Mouse (Mus musculus): ENCODE results near the gene Scd3. TPM values are rescaled to one million over a fixed set of nuclear protein-coding genes. Genes with fewer than 3 reads are reported as not detected.

The Scd3 gene
- total RNA-seq, 1 experiment from 2014 or later: not detected

DNA sequence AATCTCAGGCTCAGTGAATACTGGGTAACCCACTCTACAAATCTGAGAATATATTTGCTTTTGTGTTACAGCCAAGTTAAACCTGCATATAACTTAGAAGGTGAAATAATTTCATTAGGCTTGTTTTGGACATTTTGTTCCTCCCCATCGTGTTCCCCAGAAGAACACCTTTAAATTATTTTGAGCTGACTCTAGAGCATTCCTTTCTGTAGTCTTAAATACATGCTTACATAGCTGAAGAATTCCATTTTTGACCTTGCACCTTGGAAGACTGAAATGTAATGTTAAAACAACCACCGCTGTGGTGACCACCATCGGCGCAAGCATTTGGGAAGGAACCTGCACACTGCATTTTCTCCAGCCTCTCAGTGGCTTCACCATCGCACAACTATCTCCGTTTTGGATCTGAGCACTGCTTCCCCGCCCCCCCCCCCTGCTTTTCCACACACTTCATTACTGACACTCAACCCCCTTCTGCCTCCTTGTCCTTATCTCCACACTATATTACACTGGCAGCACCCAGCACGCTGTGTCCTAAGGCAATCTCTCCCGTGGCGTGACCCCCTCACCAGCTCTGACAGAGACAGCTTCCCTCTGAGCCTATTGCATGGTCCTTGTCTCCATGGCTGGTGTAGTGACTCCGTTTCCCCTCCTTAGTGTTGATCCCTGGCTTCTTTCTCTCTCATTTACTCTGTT lies 84.5 kb downstream of the Scd3 start:
- ATAC-seq (replicated peaks; ENCODE audit: insufficient number of reproducible peaks, low FRiP score, low TSS enrichment, poor library complexity, severe bottlenecking): no peak

DNA sequence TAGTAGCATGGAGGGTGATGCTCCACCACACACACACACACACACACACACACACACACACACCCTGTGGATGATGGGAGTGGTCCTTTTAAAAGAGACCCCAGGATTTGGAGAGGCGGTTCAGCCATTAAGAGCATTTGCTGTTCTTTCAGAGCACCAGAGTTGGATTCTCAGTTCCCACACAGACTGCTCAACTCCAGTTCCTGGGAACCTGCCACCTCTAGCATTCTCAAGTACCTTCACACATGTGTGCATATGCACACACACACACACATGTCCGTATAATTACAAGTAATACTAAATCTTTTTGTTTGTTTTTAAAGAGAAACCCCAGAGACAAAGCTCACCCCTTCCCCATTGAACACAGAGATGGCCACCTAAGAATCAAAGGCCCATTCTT lies 89.0 kb downstream of the Scd3 start:
- ATAC-seq (replicated peaks; ENCODE audit: insufficient number of reproducible peaks, low FRiP score, low TSS enrichment, poor library complexity, severe bottlenecking): no peak

DNA sequence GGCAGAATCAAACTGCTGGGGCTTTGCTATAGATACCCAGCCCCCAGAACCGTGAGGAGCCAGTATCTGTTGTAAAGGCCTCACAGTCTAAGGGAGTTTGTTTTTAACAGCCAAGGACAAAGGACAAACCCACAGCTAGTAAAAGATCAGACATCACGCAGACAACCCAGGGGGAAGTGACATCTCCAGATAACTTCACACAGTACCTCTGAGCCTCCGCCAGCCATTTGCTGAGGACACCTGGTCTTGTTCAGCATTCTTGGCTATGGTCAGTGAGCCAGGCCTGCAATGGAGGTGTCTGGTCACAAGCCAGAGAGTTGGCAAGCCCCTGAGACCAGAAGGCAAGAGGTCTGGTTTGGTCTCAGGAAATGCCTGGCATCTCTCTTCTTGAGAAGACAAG lies 89.4 kb downstream of the Scd3 start:
- no peak for ATAC-seq (replicated peaks; ENCODE audit: insufficient number of reproducible peaks, low FRiP score, low TSS enrichment, poor library complexity, severe bottlenecking)

DNA sequence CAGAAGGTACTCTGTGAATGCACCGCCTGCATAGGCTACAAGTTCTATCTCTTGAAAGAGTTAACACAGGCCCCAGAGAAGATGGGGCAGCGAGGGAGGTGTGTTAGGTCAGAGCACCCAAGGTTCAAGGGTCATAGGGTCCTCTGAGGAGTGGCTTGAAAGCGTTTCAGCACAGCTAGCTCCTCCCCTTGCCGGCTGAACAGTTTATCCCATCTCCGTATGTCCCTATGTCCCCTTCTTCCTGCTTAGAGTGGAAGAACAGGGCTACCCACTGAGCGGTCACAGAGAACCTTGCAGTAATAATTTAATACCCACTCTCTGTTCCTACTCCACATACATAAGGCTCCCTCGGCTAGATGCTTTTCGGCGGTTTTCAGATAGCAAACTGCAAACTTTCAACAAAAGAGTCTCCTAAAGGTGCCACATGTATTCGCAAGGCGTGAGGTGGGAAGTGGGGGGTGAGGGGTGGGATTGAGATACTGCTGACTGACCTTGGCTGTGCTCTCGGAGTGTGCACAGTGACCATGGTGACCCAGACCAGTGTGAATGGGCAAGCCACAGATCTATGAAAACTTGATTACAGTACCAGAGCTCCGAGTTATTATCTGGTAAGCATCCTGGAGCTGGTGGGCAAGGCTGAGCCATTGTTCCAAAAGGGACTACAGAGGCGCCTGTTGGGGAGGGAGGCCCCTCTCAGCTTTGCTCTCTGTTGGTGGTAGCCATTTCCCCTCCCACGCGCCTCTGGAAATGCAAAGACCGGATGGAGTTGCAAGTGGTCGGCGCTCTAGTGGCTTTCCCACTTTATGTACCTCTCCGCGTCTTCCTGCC lies 90.1 kb downstream of the Scd3 start, which contains the start of gene Scd2:
TSS of gene Scd2 (plus strand) at position 734 of the 828 bp plus-strand sequence.
- ATAC-seq (replicated peaks; ENCODE audit: insufficient number of reproducible peaks, low FRiP score, low TSS enrichment, poor library complexity, severe bottlenecking): no peak

Other genes starting within 250 kb of the Scd3 start
- 1.2 TPM in 1 of 3 replicates, not detected in the others for gene Cpn1, start 216.7 kb upstream of the Scd3 start, total RNA-seq (2017)
- not detected in 3 replicates for gene Cyp2c23, start 174.1 kb upstream of the Scd3 start, total RNA-seq (2017)
- gene Erlin1, start 133.5 kb upstream of the Scd3 start, total RNA-seq (2017): 25.4 to 41.4 TPM (median 25.8 TPM) in 3 replicates
- gene Chuk, start 95.8 kb upstream of the Scd3 start, total RNA-seq (2017): 156 to 180 TPM (median 161 TPM) in 3 replicates
- gene Cwf19l1, start 67.4 kb upstream of the Scd3 start, total RNA-seq (2017): 9.8 to 16.1 TPM (median 13.7 TPM) in 3 replicates
- gene Bloc1s2, start 56.8 kb upstream of the Scd3 start, total RNA-seq (2017): 80.6 to 110 TPM (median 103 TPM) in 3 replicates
- not detected in 3 replicates for gene Pkd2l1, start 10.8 kb upstream of the Scd3 start, total RNA-seq (2017)
- gene Scd2, start 90.4 kb downstream of the Scd3 start, total RNA-seq (2017): 38.6 to 52.6 TPM (median 50.7 TPM) in 3 replicates
- gene Scd4, start 129.8 kb downstream of the Scd3 start, total RNA-seq (2017): 1.7 TPM in 1 of 3 replicates, not detected in the others
- 26.3 to 41.6 TPM (median 32.4 TPM) in 3 replicates for gene Scd1, start 204.6 kb downstream of the Scd3 start, total RNA-seq (2017)

All from monocyte, adult 5-6 weeks (primary cell).